Mouse (Mus musculus): ENCODE data around the gene Spred1. TPM values are rescaled to one million over a fixed set of nuclear protein-coding genes. Genes with fewer than 3 reads are reported as not detected.

The Spred1 gene
- 23.7 and 25.1 TPM in 2 replicates for polyA plus RNA-seq (2016; fragmentation: Nextera tagmentation; extraction: Ambion mirVana)

DNA sequence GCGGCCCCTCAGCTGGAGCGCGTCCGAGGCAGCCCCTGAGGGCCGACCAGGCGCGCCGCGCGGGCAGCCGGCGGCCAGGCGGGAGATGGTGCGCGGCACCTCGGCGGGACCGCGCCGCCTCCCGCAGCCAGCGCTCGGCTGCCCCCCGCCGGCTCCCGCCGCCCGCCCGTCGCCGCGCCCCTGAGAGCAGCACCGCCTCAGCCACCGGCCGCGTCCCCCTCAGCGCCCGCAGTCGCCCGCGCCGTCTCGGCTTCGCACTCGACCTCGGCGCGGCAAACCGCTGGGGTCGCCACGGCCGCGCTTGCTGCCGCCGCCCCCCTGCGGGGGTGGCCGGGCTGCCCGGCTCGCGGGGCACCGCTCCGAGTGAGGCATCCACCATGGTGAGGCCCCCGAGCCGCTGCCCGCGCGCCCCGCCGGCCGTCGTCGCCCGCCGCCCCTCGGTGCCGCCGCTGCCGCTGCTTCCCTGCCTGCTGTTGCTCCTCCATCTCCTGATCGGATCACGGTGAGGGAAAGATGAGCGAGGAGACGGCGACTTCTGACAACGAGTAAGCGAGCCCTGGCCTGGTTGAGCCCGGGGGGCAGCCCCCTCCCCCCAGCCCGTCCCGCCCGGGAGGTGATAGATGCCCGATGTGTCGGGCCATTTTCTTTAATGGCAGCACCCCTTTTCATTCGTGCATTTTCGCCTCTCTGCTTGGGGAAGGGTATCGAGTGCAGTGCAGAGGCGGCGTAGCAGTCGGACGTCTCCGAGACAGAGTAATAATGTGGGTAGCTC, at the start of gene Spred1:
Spred1 (plus strand) TSS at position 163 of the 772 bp plus-strand sequence.
- Histone ChIP-seq H3K36me3 (no peaks in the 10 kb centered on the region), H3K27ac (peak within 1 kb of the TSS; percentile 100), H3K4me2 (peak within 1 kb of the TSS; percentile 76), H3K9ac (replicated peaks) (peak within 1 kb of the TSS; percentile 99), H3K4me3 (replicated peaks) (peak within 1 kb of the TSS; percentile 98), H3K9me3 (no peaks in the 10 kb centered on the region), H3K27me3 (no peaks in the 10 kb centered on the region), H3K4me1 (replicated peaks) (peaks cover 15% of the 10 kb centered on the region)
- peak; percentile 17 for ATAC-seq (ENCODE audit: insufficient number of reproducible peaks, insufficient read depth, low FRiP score, low TSS enrichment, low read depth)
- WGBS = under 1% methylated on average over 94 of the region's 99 CpGs

DNA sequence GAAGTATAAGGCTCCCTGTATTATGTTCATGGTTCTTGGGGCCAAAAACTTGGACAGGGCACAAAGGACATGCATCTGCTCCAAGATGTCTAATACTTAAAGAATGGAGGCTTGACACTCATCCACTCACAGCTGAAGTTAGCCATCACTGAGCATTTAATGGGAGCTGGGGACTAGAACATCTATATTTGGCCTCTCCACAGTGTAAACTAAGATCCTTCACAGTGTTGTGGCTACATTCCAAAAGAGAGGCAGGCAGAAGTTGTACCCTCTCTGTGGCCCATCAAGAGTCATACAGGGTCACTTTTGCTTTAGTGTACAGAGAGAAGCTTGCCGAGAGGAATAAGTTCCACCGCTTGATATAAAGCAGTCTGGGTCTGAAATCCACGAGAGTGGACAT, 49.6 kb upstream of the Spred1 start:
- H3K4me2 ChIP-seq = no peak overlapping the region
- H3K9ac ChIP-seq (replicated peaks) = no peak overlapping the region
- no peak for ATAC-seq (ENCODE audit: insufficient number of reproducible peaks, insufficient read depth, low FRiP score, low TSS enrichment, low read depth)
- no peak overlapping the region for H3K27ac ChIP-seq
- no peaks in the 10 kb centered on the region for H3K27me3 ChIP-seq
- no peaks in the 10 kb centered on the region for H3K36me3 ChIP-seq
- no peaks in the 10 kb centered on the region for H3K4me1 ChIP-seq (replicated peaks)
- H3K9me3 ChIP-seq = no peaks in the 10 kb centered on the region
- no peak overlapping the region for H3K4me3 ChIP-seq (replicated peaks)
- 79% methylated on average over 3 of the region's 3 CpGs for WGBS

DNA sequence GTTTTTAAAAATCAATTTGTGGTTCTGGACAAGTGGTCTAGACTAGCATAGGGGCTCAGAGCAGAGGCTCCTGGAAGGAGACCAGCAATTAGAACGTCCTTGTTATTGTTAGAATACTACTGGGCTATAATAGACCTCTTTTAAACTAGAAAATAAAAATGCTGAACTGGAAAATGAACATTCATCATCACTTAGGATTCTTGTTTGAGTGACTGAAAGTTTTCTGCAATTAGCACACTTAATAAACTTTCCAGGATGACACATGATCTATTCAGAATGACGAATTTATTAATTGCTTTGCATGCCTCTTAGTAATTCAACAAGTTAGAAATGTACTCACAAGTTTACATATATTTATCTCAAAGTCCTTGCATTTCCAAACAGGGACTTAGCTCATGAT, 42.5 kb upstream of the Spred1 start:
- no peak overlapping the region for H3K4me2 ChIP-seq
- 77% methylated on average over 2 of the region's 2 CpGs for WGBS

DNA sequence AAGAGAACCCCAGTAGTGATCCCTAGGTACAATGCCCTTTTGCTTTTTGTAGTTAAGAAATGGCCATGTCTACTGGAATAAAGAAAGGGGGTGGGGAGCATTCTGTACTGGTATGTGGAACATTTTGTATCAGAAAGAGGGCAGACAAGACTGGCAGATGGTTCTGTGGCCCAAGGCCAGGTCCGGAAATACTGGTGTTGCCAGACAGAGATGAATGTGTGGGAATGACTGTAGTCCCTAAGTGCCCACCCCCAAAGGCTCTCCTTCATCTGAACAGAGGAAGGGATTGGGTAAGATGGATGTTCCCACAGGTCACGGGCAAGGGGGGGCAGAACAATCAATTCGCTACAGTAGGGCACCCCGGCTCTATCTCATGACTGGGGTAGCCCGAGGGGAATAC, 41.6 kb upstream of the Spred1 start:
- no peak overlapping the region for H3K9ac ChIP-seq (replicated peaks)
- H3K27ac ChIP-seq = no peak overlapping the region
- H3K4me2 ChIP-seq = no peak overlapping the region
- WGBS = 81% methylated on average over 5 of the region's 5 CpGs
- no peaks in the 10 kb centered on the region for H3K4me1 ChIP-seq (replicated peaks)
- no peak for ATAC-seq (ENCODE audit: insufficient number of reproducible peaks, insufficient read depth, low FRiP score, low TSS enrichment, low read depth)
- H3K27me3 ChIP-seq = no peaks in the 10 kb centered on the region
- H3K36me3 ChIP-seq = no peaks in the 10 kb centered on the region
- no peaks in the 10 kb centered on the region for H3K9me3 ChIP-seq
- no peak overlapping the region for H3K4me3 ChIP-seq (replicated peaks)

More for the DNA sequence above, 42.5 kb upstream of the Spred1 start:
- H3K36me3 ChIP-seq = no peaks in the 10 kb centered on the region
- no peaks in the 10 kb centered on the region for H3K9me3 ChIP-seq
- no peak overlapping the region for H3K9ac ChIP-seq (replicated peaks)
- H3K27me3 ChIP-seq = no peaks in the 10 kb centered on the region
- no peak for ATAC-seq (ENCODE audit: insufficient number of reproducible peaks, insufficient read depth, low FRiP score, low TSS enrichment, low read depth)
- H3K4me3 ChIP-seq (replicated peaks) = no peak overlapping the region
- H3K27ac ChIP-seq = no peak overlapping the region
- no peaks in the 10 kb centered on the region for H3K4me1 ChIP-seq (replicated peaks)

DNA sequence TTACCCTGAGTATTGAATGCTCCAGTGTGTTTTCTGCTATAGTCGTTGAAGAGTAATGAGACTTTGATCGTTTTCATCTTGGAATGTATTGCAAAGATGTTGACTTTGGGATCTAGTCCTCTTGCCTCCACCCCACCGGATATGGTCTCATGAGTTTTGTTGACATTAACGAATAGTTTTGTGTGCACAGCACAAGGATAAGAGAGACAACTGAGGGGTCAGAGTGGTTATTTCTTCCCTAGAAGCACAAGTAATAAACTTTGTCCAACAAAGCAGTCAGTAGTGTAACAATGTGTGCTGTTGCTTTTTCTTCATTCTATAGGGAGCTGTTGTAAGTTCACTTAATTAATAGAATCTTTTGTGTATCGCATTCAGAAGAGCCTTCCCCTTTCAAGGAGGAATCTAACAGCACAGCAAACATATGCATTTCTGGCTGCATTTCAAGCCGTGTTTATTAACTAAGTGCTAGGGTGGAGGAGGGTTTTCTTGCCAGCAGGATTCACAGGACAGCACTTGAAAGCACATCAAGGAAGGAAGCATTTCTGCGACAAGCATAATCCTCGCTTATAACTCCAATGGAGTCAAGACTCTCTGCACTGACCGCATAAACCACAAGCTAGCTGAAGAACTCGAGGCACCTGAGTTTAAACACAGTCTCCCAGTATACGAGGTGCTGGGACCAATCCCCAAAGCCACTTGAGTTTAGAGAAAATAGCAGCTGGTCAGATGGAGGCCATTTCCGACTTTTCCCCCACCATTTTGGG, 35.0 kb upstream of the Spred1 start:
- no peak overlapping the region for H3K4me3 ChIP-seq (replicated peaks)
- 81% methylated on average over 12 of the region's 12 CpGs for WGBS
- no peak overlapping the region for H3K27ac ChIP-seq
- no peaks in the 10 kb centered on the region for H3K9me3 ChIP-seq
- H3K4me1 ChIP-seq (replicated peaks) = no peaks in the 10 kb centered on the region
- H3K27me3 ChIP-seq = no peaks in the 10 kb centered on the region
- ATAC-seq (ENCODE audit: insufficient number of reproducible peaks, insufficient read depth, low FRiP score, low TSS enrichment, low read depth) = no peak
- H3K36me3 ChIP-seq = no peaks in the 10 kb centered on the region
- no peak overlapping the region for H3K9ac ChIP-seq (replicated peaks)
- no peak overlapping the region for H3K4me2 ChIP-seq

DNA sequence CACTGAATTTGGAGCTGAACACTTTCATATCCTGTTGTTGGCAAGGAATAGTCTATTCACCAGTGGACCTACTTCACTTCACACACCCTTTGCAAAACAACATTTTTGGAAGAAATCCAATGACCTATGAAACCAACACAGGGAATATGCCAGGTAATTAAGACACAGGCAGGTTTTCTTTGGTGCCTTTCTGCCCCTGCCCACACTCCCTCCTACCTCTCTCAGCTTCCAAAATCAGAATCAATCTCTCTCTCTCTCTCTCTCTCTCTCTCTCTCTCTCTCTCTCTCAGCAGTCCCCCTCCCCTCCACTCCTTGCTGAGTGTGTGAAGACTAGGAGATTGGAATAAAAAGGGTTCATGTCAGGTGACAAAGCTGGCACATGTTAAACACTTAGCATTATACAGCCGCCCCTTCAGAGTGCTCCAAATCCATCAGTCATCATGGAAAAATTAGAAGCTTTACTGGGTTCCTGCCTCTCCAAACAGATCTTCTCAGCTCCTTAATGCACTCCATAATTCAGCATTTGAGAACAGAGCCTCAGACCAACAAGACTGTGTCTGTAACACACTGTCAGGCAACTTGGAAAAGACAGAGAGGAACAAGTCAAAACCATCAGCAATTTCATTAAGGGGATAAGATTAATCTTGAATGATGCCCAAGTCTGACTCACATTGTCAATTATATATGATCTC, 34.3 kb upstream of the Spred1 start:
- Histone ChIP-seq H3K9me3 (no peaks in the 10 kb centered on the region), H3K27me3 (no peaks in the 10 kb centered on the region), H3K27ac (no peak overlapping the region), H3K36me3 (no peaks in the 10 kb centered on the region), H3K4me1 (replicated peaks) (no peaks in the 10 kb centered on the region), H3K9ac (replicated peaks) (no peak overlapping the region), H3K4me2 (no peak overlapping the region), H3K4me3 (replicated peaks) (no peak overlapping the region)
- 71% methylated on average over 1 of the region's 1 CpGs for WGBS
- ATAC-seq (ENCODE audit: insufficient number of reproducible peaks, insufficient read depth, low FRiP score, low TSS enrichment, low read depth) = no peak

DNA sequence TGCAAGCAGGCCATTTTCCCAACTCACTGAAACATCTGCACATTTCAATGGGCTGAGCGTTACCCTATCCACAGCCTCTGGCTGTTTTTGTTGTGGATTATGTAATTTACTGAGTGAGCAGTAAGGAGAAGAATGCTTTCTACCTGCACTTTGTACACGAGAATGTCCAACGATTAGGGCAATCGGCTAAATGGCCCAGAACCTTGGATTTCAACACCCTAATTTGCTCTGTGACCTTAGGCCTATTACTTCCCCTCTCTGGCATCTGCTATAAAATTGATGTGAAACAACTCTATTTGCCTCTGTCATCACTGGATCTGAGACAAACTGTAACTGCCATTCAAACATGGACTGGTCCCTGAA, 33.7 kb upstream of the Spred1 start:
- no peak overlapping the region for H3K4me2 ChIP-seq
- no peaks in the 10 kb centered on the region for H3K36me3 ChIP-seq
- H3K9me3 ChIP-seq = no peaks in the 10 kb centered on the region
- H3K9ac ChIP-seq (replicated peaks) = no peak overlapping the region
- H3K4me1 ChIP-seq (replicated peaks) = no peaks in the 10 kb centered on the region
- ATAC-seq (ENCODE audit: insufficient number of reproducible peaks, insufficient read depth, low FRiP score, low TSS enrichment, low read depth) = no peak
- H3K27ac ChIP-seq = no peak overlapping the region
- WGBS = 37% methylated on average over 4 of the region's 4 CpGs
- H3K27me3 ChIP-seq = no peaks in the 10 kb centered on the region
- H3K4me3 ChIP-seq (replicated peaks) = no peak overlapping the region

DNA sequence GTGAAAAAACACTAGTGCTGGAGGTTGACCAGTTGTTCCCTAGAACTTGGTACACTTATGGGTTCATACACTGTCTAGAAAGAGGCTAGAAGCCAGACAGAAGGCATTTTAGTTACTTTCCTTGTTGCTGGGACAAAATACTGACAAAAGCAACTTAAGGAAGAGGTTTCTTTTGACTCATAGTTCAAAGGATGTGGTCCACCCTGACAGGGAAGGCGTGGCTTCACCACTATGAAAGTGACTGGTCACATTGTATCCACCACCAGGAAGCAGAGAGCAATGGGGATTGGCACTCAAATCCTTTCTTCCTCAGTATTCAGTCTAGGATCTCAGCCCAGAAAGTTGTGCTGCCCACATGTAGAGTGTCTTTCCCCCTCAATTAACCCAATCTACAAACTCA, 31.7 kb upstream of the Spred1 start:
- H3K27me3 ChIP-seq = no peaks in the 10 kb centered on the region
- no peak overlapping the region for H3K9ac ChIP-seq (replicated peaks)
- H3K9me3 ChIP-seq = no peaks in the 10 kb centered on the region
- no peak overlapping the region for H3K27ac ChIP-seq
- no peak for ATAC-seq (ENCODE audit: insufficient number of reproducible peaks, insufficient read depth, low FRiP score, low TSS enrichment, low read depth)
- no peak overlapping the region for H3K4me3 ChIP-seq (replicated peaks)
- H3K4me1 ChIP-seq (replicated peaks) = peaks cover 10% of the 10 kb centered on the region
- 92% methylated on average over 1 of the region's 1 CpGs for WGBS
- H3K36me3 ChIP-seq = no peaks in the 10 kb centered on the region
- no peak overlapping the region for H3K4me2 ChIP-seq

DNA sequence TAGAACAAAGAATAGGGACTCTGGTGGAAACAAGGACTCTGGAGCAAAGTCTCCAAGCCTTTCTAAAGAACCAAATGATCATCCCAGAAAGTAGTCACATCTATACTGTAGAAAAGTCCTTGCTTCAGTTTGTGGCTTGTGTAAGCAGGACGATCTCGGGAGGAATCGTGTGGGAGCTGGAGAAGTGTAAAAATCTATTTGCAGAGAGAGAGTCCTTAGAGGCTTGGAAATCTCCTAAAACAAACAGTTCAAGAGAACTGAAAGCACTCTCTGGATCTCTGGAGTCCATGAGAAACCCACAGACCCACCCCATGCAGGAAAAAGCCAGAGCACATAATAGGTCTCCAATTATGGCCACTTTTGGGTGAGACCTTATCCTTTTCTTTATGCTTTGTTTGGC, 31.1 kb upstream of the Spred1 start:
- no peaks in the 10 kb centered on the region for H3K9me3 ChIP-seq
- 97% methylated on average over 3 of the region's 3 CpGs for WGBS
- H3K4me3 ChIP-seq (replicated peaks) = no peak overlapping the region
- no peak overlapping the region for H3K27ac ChIP-seq
- no peak overlapping the region for H3K4me2 ChIP-seq
- no peak for ATAC-seq (ENCODE audit: insufficient number of reproducible peaks, insufficient read depth, low FRiP score, low TSS enrichment, low read depth)
- H3K9ac ChIP-seq (replicated peaks) = no peak overlapping the region
- H3K27me3 ChIP-seq = no peaks in the 10 kb centered on the region
- no peaks in the 10 kb centered on the region for H3K36me3 ChIP-seq
- H3K4me1 ChIP-seq (replicated peaks) = peaks cover 10% of the 10 kb centered on the region

DNA sequence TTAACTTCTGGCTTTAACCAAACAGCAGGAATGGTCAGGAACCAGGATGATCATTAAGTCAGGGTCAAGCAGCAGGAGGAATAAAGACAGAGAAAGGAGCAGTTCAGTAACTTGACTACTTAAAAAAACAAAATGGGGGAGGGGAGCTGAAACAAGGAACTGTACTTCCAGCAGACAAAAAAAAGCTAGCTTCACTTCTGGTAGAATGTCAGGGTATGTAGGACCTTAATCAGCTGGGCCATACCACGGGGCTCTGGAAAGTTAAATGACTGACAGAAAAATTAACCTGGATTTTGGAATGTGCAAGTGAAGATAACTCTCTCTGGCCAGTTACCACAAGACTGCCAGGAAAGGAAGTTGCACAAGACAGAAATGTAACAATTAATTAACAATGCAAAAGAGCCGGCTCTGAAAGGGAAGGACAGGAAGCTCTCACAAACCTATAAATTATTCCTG, 28.2 kb upstream of the Spred1 start:
- no peak overlapping the region for H3K9ac ChIP-seq (replicated peaks)
- H3K9me3 ChIP-seq = no peaks in the 10 kb centered on the region
- no peak overlapping the region for H3K4me2 ChIP-seq
- H3K27me3 ChIP-seq = no peaks in the 10 kb centered on the region
- no peak overlapping the region for H3K27ac ChIP-seq
- WGBS = 19% methylated on average over 2 of the region's 2 CpGs
- H3K36me3 ChIP-seq = no peaks in the 10 kb centered on the region
- no peak for ATAC-seq (ENCODE audit: insufficient number of reproducible peaks, insufficient read depth, low FRiP score, low TSS enrichment, low read depth)
- H3K4me1 ChIP-seq (replicated peaks) = peaks cover 10% of the 10 kb centered on the region
- H3K4me3 ChIP-seq (replicated peaks) = no peak overlapping the region

DNA sequence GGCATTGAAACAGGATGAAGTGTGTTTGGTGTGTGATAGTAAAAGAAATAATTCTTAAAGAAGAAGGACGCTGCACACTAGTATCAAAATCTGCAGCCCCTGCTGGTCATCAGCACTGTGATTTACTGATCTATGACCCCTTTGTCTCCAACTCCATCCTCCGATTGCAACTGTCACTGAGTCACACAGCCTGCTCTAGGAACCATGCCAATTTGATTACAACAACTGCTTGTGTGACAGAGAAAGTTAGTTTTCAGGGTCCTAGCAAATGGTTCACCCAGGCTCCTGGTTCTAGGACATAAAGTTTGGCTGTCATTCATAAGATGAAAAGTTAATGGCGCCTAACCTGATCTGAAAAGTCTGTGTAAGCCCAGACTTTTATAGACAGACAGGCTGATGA, 25.7 kb upstream of the Spred1 start:
- Histone ChIP-seq H3K9me3 (no peaks in the 10 kb centered on the region), H3K9ac (replicated peaks) (no peak overlapping the region), H3K4me2 (no peak overlapping the region), H3K36me3 (no peaks in the 10 kb centered on the region), H3K27me3 (no peaks in the 10 kb centered on the region), H3K4me1 (replicated peaks) (peaks cover 10% of the 10 kb centered on the region), H3K4me3 (replicated peaks) (no peak overlapping the region), H3K27ac (no peak overlapping the region)
- 65% methylated on average over 3 of the region's 3 CpGs for WGBS
- no peak for ATAC-seq (ENCODE audit: insufficient number of reproducible peaks, insufficient read depth, low FRiP score, low TSS enrichment, low read depth)
